Mouse (Mus musculus): ENCODE measurements around the gene Lypd6b.

The Lypd6b gene

DNA sequence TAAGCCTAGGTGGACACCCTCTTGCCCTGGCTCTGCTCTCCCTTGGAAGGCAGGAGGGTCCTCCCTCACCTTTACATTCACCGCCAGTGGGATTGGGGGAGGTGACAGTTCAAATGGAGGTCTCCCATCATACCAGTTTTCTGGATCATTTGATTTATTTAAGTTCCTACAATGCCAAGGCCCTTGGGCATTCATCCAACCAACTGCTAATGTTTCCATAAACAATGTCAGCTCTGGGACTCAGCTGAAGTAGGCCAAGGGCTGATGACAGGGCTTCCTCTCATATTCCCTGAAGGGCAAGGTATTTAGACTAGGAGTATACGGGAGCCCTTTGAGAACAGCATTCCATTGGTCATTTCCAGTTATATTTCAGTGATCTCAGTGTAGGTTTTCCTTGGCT lies 170.0 kb downstream of the Lypd6b start:
- DNase-seq, result no peak

DNA sequence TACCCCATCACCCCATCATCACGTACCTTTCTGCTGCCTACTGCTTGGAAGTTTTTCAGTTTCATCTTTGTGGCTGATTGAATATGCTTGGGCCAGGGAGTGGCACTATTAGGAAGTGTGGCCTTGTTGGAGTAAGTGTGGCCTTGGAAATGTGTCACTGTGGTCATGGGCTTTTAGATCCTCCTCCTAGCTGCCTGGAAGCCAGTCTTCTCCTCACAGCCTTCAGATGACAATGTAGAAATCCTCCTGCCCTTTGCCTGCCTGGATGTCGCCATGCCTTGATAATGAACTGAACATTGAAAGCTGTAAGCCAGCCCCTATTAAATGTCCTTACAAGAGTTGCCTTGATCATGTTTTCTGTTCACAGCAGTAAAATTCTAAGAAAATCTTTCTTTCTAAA lies 174.5 kb downstream of the Lypd6b start:
- DNase-seq, result no peak

DNA sequence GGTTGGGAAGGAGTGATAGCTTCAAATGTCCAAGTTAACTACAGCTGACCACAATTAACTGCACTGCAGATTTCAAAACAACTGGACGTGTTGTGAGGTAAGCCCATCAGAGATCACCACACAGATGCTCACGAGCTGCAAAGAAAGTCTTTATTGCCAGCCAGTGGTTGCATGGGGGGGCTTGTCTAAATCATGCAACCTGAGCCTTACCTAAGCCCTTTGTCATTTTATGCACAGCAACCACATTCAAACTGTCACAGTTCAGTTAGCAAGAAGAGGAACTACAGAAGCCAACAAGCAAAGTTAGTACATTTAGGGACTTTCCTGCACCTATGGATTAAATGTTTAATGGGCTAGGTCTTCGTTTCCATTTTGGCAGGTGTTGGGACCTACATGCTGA lies 177.4 kb downstream of the Lypd6b start:
- DNase-seq, result no peak

DNA sequence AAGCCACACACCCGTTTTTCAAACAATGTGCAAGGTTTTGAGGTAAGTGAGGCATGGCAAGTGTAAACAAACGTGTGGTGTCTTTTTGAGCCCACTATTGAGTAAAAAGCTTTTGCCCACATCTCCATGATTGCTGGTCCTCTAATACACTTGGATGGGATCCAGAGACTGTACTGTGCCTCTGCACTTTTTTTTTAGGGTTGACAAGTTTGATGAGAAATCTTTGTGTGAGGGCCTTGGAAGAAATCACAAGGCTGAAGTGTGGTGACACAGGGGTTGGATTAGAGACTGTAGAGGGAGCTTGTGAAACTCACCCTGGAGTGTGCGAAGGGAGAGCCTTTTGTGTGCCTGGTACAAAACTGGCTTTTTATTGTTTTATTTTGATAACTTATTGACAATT lies 180.3 kb downstream of the Lypd6b start:
- no peak for DNase-seq

DNA sequence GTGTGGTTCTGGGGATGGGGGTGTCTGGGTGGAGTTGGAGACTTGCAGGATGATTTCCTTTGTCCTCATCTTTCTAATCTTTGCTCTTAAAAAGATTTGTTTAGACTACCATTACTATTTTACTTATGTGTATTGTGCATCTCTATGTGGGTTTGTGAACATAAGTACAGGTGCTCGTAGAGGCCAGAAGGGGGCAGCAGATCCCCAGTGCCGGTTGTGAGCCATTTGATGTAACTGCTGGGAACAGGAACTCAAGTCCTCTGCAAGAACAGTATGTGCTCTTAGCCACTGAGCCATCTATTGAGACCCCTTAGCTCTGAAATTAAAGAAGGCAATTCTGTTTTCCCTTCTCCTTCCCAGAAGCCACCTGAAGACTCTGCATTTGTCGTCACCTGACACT lies 183.5 kb downstream of the Lypd6b start:
- no peak for DNase-seq

DNA sequence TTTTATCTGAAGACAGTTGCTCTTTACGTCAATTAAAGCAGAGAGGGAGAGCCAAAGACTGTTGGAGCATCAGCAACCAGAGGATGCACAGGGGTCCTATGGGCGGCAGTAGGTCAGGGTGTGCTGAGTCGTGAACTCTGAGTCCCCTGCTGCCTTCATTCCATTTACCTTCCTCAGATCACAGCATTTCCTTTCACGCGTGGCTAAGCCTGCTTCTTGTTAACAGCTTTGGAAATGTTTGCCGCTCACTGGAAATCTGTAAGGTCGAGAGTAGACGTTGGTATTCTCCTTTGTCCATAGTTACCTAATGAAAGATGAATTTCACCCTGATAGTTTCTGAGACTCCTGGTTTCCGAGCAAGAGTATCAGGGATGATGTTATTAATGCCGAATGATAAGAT lies 191.1 kb downstream of the Lypd6b start:
- DNase-seq, result no peak

DNA sequence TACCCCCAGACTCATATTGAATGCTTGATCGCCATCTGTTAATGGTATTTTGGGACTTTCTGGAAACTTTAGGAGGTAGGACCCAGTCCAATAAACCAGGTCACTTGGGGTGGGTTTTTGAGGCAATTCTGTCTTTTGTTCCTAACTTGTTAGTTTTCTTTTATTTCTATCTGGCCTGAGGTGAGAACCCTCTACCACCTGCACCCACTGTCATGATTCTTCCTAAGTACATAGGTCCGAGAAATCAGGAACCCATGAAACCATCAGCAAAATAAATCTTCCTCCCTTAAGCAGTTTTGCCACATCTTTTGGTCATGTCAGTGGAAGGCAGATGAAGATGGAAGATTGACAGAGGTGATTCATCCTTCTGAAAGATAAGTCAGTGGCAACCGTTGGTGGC lies 192.5 kb downstream of the Lypd6b start:
- DNase-seq, result no peak

DNA sequence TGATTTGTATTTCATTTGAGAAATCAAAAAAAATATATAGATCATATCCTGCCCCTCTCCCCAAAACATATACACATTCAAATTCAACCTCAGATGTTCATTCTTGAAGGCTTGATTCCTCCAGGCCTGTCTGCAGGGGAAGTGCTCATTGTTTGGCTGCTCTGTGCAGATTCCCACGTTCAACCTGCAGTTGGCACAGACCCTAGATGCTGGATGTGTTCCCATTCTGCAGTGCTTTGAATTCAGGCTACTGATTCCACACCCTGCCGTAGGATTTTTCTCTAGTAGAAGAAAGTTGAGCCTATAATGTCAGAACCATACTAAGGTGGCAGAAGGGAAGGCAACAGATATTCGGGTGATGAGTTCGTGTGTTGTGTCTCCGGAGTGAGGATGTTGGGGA lies 195.5 kb downstream of the Lypd6b start:
- DNase-seq, result peak; percentile 25

DNA sequence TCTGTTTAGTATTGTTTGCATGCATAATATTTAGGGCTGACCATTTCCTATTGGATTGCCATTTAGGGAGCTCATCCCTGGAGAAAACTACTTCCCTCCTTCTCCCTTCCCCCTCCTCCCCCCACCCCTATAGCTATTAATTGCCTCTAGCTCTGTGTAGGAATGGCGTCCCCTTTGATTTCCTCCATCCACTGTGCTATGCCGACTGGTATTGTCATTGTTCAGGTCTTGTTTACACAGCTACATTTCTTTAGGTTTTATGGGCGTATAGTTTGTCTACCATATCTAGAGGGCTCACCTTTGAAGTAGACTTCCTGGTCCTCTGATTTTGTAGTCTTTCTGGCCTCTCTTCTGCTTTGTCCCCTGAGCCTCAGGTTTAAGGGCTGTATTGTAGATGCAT lies 197.3 kb downstream of the Lypd6b start:
- DNase-seq, result no peak

DNA sequence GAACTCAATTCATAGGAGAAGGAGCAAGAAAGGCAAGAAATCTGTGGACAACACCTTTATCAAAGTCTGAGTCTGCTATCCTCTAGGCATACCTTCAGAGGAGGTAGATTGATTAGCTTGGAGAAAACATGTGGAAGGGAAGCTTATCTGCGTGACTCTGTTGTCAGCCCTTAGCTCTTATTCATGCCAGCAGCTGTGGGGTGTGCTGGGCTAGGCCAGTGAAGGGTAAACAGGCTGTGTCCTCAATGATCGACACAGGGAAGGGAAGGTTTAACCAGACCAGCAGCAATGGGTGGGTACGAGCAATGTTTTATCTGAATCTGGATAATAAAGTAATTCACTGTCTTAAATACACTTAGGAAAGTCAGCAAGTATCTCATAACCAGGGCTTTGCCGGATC lies 208.4 kb downstream of the Lypd6b start:
- DNase-seq, result no peak

DNA sequence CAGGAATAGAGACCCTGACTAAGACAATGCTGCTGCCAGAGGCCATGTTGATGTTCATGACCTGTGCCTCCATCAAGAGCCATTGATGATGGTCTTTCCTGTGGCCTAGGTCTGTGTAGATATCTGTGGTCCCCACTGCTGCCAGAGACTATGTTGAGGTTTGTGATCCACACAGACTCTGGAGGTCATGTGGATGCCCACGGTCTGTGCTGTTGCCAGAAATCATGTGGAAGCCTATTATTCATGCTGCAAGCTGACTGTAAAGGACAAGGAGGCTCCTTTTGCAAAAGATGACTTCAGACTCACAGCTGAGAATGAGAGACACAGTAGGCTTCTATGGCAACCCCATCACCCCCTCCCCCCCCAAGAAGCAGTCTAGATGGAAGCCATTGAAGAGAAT lies 209.7 kb downstream of the Lypd6b start:
- no peak for DNase-seq
